Comparison of ENCODE assay signal across 8 mouse cellular contexts in the genomic region with DNA sequence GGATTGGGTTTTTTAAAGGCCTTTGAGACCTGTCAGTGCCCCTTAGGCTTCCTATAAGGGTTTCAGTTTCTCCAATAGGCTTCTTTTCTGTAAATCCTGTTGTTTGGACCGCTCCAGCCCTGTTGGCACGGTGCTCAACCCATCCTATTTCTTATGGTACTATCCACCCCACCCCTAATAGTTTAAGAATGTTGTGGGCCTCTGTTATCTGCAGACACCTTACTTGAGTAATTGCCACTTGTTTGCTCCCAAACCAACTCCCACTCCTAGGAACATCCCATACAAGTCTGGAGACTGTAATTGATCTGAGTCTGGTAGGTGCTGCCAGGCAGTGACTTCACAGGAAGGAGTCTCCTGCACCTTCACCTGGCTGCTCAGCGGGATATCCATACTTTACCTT. TPM values are rescaled to one million over a fixed set of nuclear protein-coding genes. Genes with fewer than 3 reads are reported as not detected.
DNase-seq lines count a peak whose midpoint lies in the region; ATAC-seq and TF ChIP-seq lines count a peak whose summit lies in the region.

No protein-coding gene starts in this region.

- 50% methylated on average over 3 of the region's 3 CpGs for WGBS in kidney, embryonic 14.5 days
- WGBS in hindbrain, embryonic 11.5 days = 47% methylated on average over 3 of the region's 3 CpGs
- 55% methylated on average over 3 of the region's 3 CpGs for WGBS in midbrain, embryonic 12.5 days

- ATAC-seq in kidney, embryonic 14.5 days (ENCODE audit: low FRiP score, low TSS enrichment) = no peak
- ATAC-seq in hindbrain, embryonic 11.5 days (ENCODE audit: low FRiP score) = no peak
- no peak for ATAC-seq in midbrain, embryonic 12.5 days (ENCODE audit: low FRiP score, low read depth)

- H3K36me3 ChIP-seq in kidney, embryonic 14.5 days (ENCODE audit: control insufficient read depth, insufficient read depth, low read length) = peaks cover 48% of the 10 kb centered on the region
- H3K36me3 ChIP-seq in hindbrain, embryonic 11.5 days (ENCODE audit: control insufficient read depth, insufficient read depth, low read length) = peaks cover 23% of the 10 kb centered on the region
- H3K36me3 ChIP-seq in midbrain, embryonic 12.5 days = peaks cover 56% of the 10 kb centered on the region

- TF ChIP-seq POLR2A in bone marrow macrophage, adult 2 months (IDR thresholded peaks at IDR 0.05; ENCODE audit: borderline replicate concordance, low read depth, low read length) = no peak

- TF ChIP-seq CTCF in bone marrow macrophage, adult 2 months (IDR thresholded peaks at IDR 0.05; ENCODE audit: low read depth, low read length) = no peak

- no peak for DNase-seq in kidney, postnatal 10 days
- DNase-seq in hindbrain, embryonic 11.5 days (ENCODE audit: low spot score) = no peak
- no peak for DNase-seq in ovary, postnatal 36 days (ENCODE audit: low spot score)
- DNase-seq in gastrocnemius, postnatal 36 days = no peak
- DNase-seq in left cerebral cortex, adult 11 months (ENCODE audit: low spot score) = no peak

- peaks cover 6% of the 10 kb centered on the region; the same call in 1 of the 2 replicates for H3K4me1 ChIP-seq in kidney, embryonic 14.5 days (ENCODE audit: control insufficient read depth, insufficient read depth, low read length)
- H3K4me1 ChIP-seq in bone marrow macrophage, adult 2 months (ENCODE audit: control insufficient read depth, insufficient read depth, low read length) = peaks cover 18% of the 10 kb centered on the region
- peaks cover 3% of the 10 kb centered on the region; the same call in 1 of the 2 replicates for H3K4me1 ChIP-seq in hindbrain, embryonic 11.5 days (replicated peaks; ENCODE audit: control insufficient read depth, insufficient read depth, low read length)
- H3K4me1 ChIP-seq in midbrain, embryonic 12.5 days = peaks cover 13% of the 10 kb centered on the region

- H3K27ac ChIP-seq in kidney, embryonic 14.5 days (ENCODE audit: low read depth, low read length) = no peak overlapping the region
- no peak overlapping the region for H3K27ac ChIP-seq in bone marrow macrophage, adult 2 months (ENCODE audit: insufficient read depth, low read depth, low read length)
- peak overlapping the region; percentile 93 for H3K27ac ChIP-seq in hindbrain, embryonic 11.5 days (ENCODE audit: low read depth, low read length)
- H3K27ac ChIP-seq in midbrain, embryonic 12.5 days (replicated peaks) = peak overlapping the region; percentile 91

- H3K27me3 ChIP-seq in kidney, embryonic 14.5 days (ENCODE audit: control insufficient read depth, insufficient read depth, low read length) = no peaks in the 10 kb centered on the region
- H3K27me3 ChIP-seq in hindbrain, embryonic 11.5 days (ENCODE audit: control insufficient read depth, insufficient read depth, low read length) = no peaks in the 10 kb centered on the region
- no peaks in the 10 kb centered on the region for H3K27me3 ChIP-seq in midbrain, embryonic 12.5 days

- no peaks in the 10 kb centered on the region for H3K9me3 ChIP-seq in kidney, embryonic 14.5 days (ENCODE audit: control insufficient read depth, low read length)
- no peaks in the 10 kb centered on the region for H3K9me3 ChIP-seq in hindbrain, embryonic 11.5 days (ENCODE audit: control insufficient read depth, low read length)
- no peaks in the 10 kb centered on the region for H3K9me3 ChIP-seq in midbrain, embryonic 12.5 days

- intact Hi-C loops in gastrocnemius, postnatal 36 days (cut with DNase I) = loop anchor here (10.0 kb wide), 3 partner anchors 433 to 657 kb away; a partner anchor contains a TSS

- peak overlapping the region; percentile 83 for H3K9ac ChIP-seq in kidney, embryonic 14.5 days (ENCODE audit: low read depth, low read length)
- H3K9ac ChIP-seq in hindbrain, embryonic 11.5 days (ENCODE audit: low read depth, low read length) = peak overlapping the region; percentile 85
- peak overlapping the region; percentile 70 for H3K9ac ChIP-seq in midbrain, embryonic 12.5 days (replicated peaks)

- H3K4me2 ChIP-seq in kidney, embryonic 14.5 days (replicated peaks; ENCODE audit: low read depth, low read length) = peak overlapping the region; percentile 78
- H3K4me2 ChIP-seq in hindbrain, embryonic 11.5 days (replicated peaks; ENCODE audit: low read depth, low read length) = peak overlapping the region; percentile 78
- H3K4me2 ChIP-seq in midbrain, embryonic 12.5 days (replicated peaks) = peak overlapping the region; percentile 82

- H3K4me3 ChIP-seq in kidney, embryonic 14.5 days (ENCODE audit: low read length) = peak overlapping the region; percentile 86
- H3K4me3 ChIP-seq in bone marrow macrophage, adult 2 months (ENCODE audit: insufficient read depth, low read length) = peak overlapping the region; percentile 95
- H3K4me3 ChIP-seq in hindbrain, embryonic 11.5 days (ENCODE audit: low read depth, low read length) = peak overlapping the region; percentile 50
- peak overlapping the region; percentile 69 for H3K4me3 ChIP-seq in midbrain, embryonic 12.5 days

RNA-seq across cellular contexts. Expression of a gene that starts 0.9 kb away (rescaled TPM):
- polyA plus RNA-seq in kidney, embryonic 14.5 days (2014; fragmentation: Nextera tagmentation; extraction: Ambion mirVana) = 45.0 and 48.7 TPM in 2 replicates
- polyA plus RNA-seq in bone marrow macrophage, adult 2 months (2012; ENCODE audit: insufficient read depth, insufficient read length, missing spikeins) = 126 and 153 TPM in 2 replicates
- 45.3 and 54.4 TPM in 2 replicates for polyA plus RNA-seq in hindbrain, embryonic 11.5 days (2014; fragmentation: Nextera tagmentation; extraction: Ambion mirVana)
- 121 and 130 TPM in 2 replicates for polyA plus RNA-seq in midbrain, embryonic 12.5 days (2016; fragmentation: Nextera tagmentation; extraction: Ambion mirVana)
- 10 to 100 TPM; 32.8 to 43.8 TPM for total RNA-seq in gastrocnemius, postnatal 36 days (2021)

RNA-seq across cellular contexts. Expression of a gene that starts 12.4 kb away (rescaled TPM):
- polyA plus RNA-seq in kidney, embryonic 14.5 days (2014; fragmentation: Nextera tagmentation; extraction: Ambion mirVana) = 1.8 and 2.5 TPM in 2 replicates
- 3.1 and 3.8 TPM in 2 replicates for polyA plus RNA-seq in bone marrow macrophage, adult 2 months (2012; ENCODE audit: insufficient read depth, insufficient read length, missing spikeins)
- polyA plus RNA-seq in hindbrain, embryonic 11.5 days (2014; fragmentation: Nextera tagmentation; extraction: Ambion mirVana) = 1.9 TPM in 2 replicates
- polyA plus RNA-seq in midbrain, embryonic 12.5 days (2016; fragmentation: Nextera tagmentation; extraction: Ambion mirVana) = 2.5 and 2.7 TPM in 2 replicates
- 1 to 10 TPM; 2.0 to 2.9 TPM for total RNA-seq in gastrocnemius, postnatal 36 days (2021)

RNA-seq across cellular contexts. Expression of a gene that starts 18.5 kb away (rescaled TPM):
- polyA plus RNA-seq in kidney, embryonic 14.5 days (2014; fragmentation: Nextera tagmentation; extraction: Ambion mirVana) = 1.2 and 1.5 TPM in 2 replicates
- not detected in 2 replicates for polyA plus RNA-seq in bone marrow macrophage, adult 2 months (2012; ENCODE audit: insufficient read depth, insufficient read length, missing spikeins)
- 61.0 and 66.6 TPM in 2 replicates for polyA plus RNA-seq in hindbrain, embryonic 11.5 days (2014; fragmentation: Nextera tagmentation; extraction: Ambion mirVana)
- 79.8 and 87.2 TPM in 2 replicates for polyA plus RNA-seq in midbrain, embryonic 12.5 days (2016; fragmentation: Nextera tagmentation; extraction: Ambion mirVana)
- total RNA-seq in gastrocnemius, postnatal 36 days (2021) = 1 to 10 TPM; 1.7 to 1.8 TPM

RNA-seq across cellular contexts. Expression of a gene that starts 26.9 kb away (rescaled TPM):
- 30.3 and 34.3 TPM in 2 replicates for polyA plus RNA-seq in kidney, embryonic 14.5 days (2014; fragmentation: Nextera tagmentation; extraction: Ambion mirVana)
- polyA plus RNA-seq in bone marrow macrophage, adult 2 months (2012; ENCODE audit: insufficient read depth, insufficient read length, missing spikeins) = not detected in 2 replicates
- 19.9 and 20.7 TPM in 2 replicates for polyA plus RNA-seq in hindbrain, embryonic 11.5 days (2014; fragmentation: Nextera tagmentation; extraction: Ambion mirVana)
- 13.2 and 17.7 TPM in 2 replicates for polyA plus RNA-seq in midbrain, embryonic 12.5 days (2016; fragmentation: Nextera tagmentation; extraction: Ambion mirVana)
- total RNA-seq in gastrocnemius, postnatal 36 days (2021) = 1 to 10 TPM; 2.0 to 3.1 TPM

Comparison
In these comparisons a context has a peak if more than half of its experiments do, and no peak if none do; other contexts are left out.
1. H3K27ac ChIP-seq: peak in hindbrain, embryonic 11.5 days (single experiment) and midbrain, embryonic 12.5 days (single experiment); none in kidney, embryonic 14.5 days (single experiment) and bone marrow macrophage, adult 2 months (single experiment).
2. RNA of a gene that starts 18.5 kb away (polyA plus RNA-seq): 79.8 to 87.2 TPM in midbrain, embryonic 12.5 days and 61.0 to 66.6 TPM in hindbrain, embryonic 11.5 days; 1.2 to 1.5 TPM in kidney, embryonic 14.5 days and not detected in bone marrow macrophage, adult 2 months; every median in the first group is over 10 times any median in the second.
3. Peak in every context shown above with its lines, with median percentiles within 50 percentile points of each other: H3K4me2 ChIP-seq, H3K4me3 ChIP-seq and H3K9ac ChIP-seq.